Mouse (Mus musculus): ENCODE data around the gene Surf2. TPM values are rescaled to one million over a fixed set of nuclear protein-coding genes. Genes with fewer than 3 reads are reported as not detected.

The Surf2 gene
- polyA plus RNA-seq, 1 experiment = 31.4 TPM

GRCm38 (mm10) chr2:26916738-26917137 lies 571 bp downstream of the Surf2 start:
- peak overlapping the region; percentile 78 for H3K4me3 ChIP-seq (ENCODE audit: insufficient read depth, low read depth, low read length)

GRCm38 (mm10) chr2:26919684-26920083 lies 3.5 kb downstream of the Surf2 start:
- DNase-seq = no peak
- Histone ChIP-seq H3K4me3 (ENCODE audit: insufficient read depth, low read depth, low read length) (no peak overlapping the region), H3K27me3 (replicated peaks; ENCODE audit: control insufficient read depth, insufficient read depth, low read length) (no peaks in the 10 kb centered on the region), H3K36me3 (ENCODE audit: control insufficient read depth, insufficient read depth, low read length) (peaks cover 2% of the 10 kb centered on the region), H3K27ac (ENCODE audit: insufficient read depth, low read depth, low read length) (no peak overlapping the region), H3K4me1 (ENCODE audit: control insufficient read depth, insufficient read depth, low read length) (peaks cover 26% of the 10 kb centered on the region)
- no peak for TF ChIP-seq POLR2A (IDR thresholded peaks at IDR 0.05; ENCODE audit: low read depth, low read length)
- TF ChIP-seq CTCF (conservative IDR thresholded peaks at IDR 0.05; ENCODE audit: insufficient read depth, insufficient read length, low read depth, low read length) = no peak
- WGBS = 73% methylated on average over 3 of the region's 3 CpGs

More at GRCm38 (mm10) chr2:26916738-26917137, 571 bp downstream of the Surf2 start:
- H3K27me3 ChIP-seq (replicated peaks; ENCODE audit: control insufficient read depth, insufficient read depth, low read length) = no peaks in the 10 kb centered on the region
- H3K27ac ChIP-seq (ENCODE audit: insufficient read depth, low read depth, low read length) = peak overlapping the region; percentile 70
- no peak for DNase-seq
- H3K4me1 ChIP-seq (ENCODE audit: control insufficient read depth, insufficient read depth, low read length) = peaks cover 24% of the 10 kb centered on the region
- TF ChIP-seq CTCF (conservative IDR thresholded peaks at IDR 0.05; ENCODE audit: insufficient read depth, insufficient read length, low read depth, low read length) (no peak), POLR2A (IDR thresholded peaks at IDR 0.05; ENCODE audit: low read depth, low read length) (no peak)
- 2% methylated on average over 13 of the region's 13 CpGs for WGBS
- H3K36me3 ChIP-seq (ENCODE audit: control insufficient read depth, insufficient read depth, low read length) = peaks cover 4% of the 10 kb centered on the region; the same call in 1 of the 2 replicates

- 57% methylated on average over 6 of the region's 6 CpGs for WGBS
- peaks cover 2% of the 10 kb centered on the region for H3K36me3 ChIP-seq (ENCODE audit: control insufficient read depth, insufficient read depth, low read length)
- TF ChIP-seq POLR2A (IDR thresholded peaks at IDR 0.05; ENCODE audit: low read depth, low read length) = no peak
- TF ChIP-seq CTCF (conservative IDR thresholded peaks at IDR 0.05; ENCODE audit: insufficient read depth, insufficient read length, low read depth, low read length) = no peak
- peak overlapping the region; percentile 59 for H3K27ac ChIP-seq (ENCODE audit: insufficient read depth, low read depth, low read length)
- DNase-seq = peak; percentile 88
- peaks cover 23% of the 10 kb centered on the region for H3K4me1 ChIP-seq (ENCODE audit: control insufficient read depth, insufficient read depth, low read length)
- H3K4me3 ChIP-seq (ENCODE audit: insufficient read depth, low read depth, low read length) = no peak overlapping the region
- no peaks in the 10 kb centered on the region for H3K27me3 ChIP-seq (replicated peaks; ENCODE audit: control insufficient read depth, insufficient read depth, low read length)
Measured at GRCm38 (mm10) chr2:26920190-26920855, 4.2 kb downstream of the Surf2 start.

- DNase-seq = peak; percentile 77
- Histone ChIP-seq H3K4me3 (ENCODE audit: insufficient read depth, low read depth, low read length) (no peak overlapping the region), H3K27ac (ENCODE audit: insufficient read depth, low read depth, low read length) (peak overlapping the region; percentile 12; the same call in 1 of the 2 replicates), H3K27me3 (replicated peaks; ENCODE audit: control insufficient read depth, insufficient read depth, low read length) (no peaks in the 10 kb centered on the region), H3K36me3 (ENCODE audit: control insufficient read depth, insufficient read depth, low read length) (peaks cover 2% of the 10 kb centered on the region), H3K4me1 (ENCODE audit: control insufficient read depth, insufficient read depth, low read length) (peaks cover 21% of the 10 kb centered on the region)
- 38% methylated on average over 9 of the region's 9 CpGs for WGBS
- TF ChIP-seq POLR2A (IDR thresholded peaks at IDR 0.05; ENCODE audit: low read depth, low read length) = no peak
- no peak for TF ChIP-seq CTCF (conservative IDR thresholded peaks at IDR 0.05; ENCODE audit: insufficient read depth, insufficient read length, low read depth, low read length)
Measured at GRCm38 (mm10) chr2:26921784-26922183, 5.6 kb downstream of the Surf2 start.

GRCm38 (mm10) chr2:26927745-26928476 lies 11.7 kb downstream of the Surf2 start:
- Histone ChIP-seq H3K27ac (ENCODE audit: insufficient read depth, low read depth, low read length) (no peak overlapping the region), H3K27me3 (replicated peaks; ENCODE audit: control insufficient read depth, insufficient read depth, low read length) (no peaks in the 10 kb centered on the region), H3K36me3 (ENCODE audit: control insufficient read depth, insufficient read depth, low read length) (peaks cover 2% of the 10 kb centered on the region), H3K4me3 (ENCODE audit: insufficient read depth, low read depth, low read length) (no peak overlapping the region), H3K4me1 (ENCODE audit: control insufficient read depth, insufficient read depth, low read length) (peaks cover 31% of the 10 kb centered on the region)
- WGBS = 67% methylated on average over 6 of the region's 6 CpGs
- no peak for TF ChIP-seq POLR2A (IDR thresholded peaks at IDR 0.05; ENCODE audit: low read depth, low read length)
- no peak for TF ChIP-seq CTCF (conservative IDR thresholded peaks at IDR 0.05; ENCODE audit: insufficient read depth, insufficient read length, low read depth, low read length)
- peak; percentile 66 for DNase-seq

GRCm38 (mm10) chr2:26930390-26930789 lies 14.2 kb downstream of the Surf2 start:
- Histone ChIP-seq H3K4me1 (ENCODE audit: control insufficient read depth, insufficient read depth, low read length) (peaks cover 35% of the 10 kb centered on the region), H3K27me3 (replicated peaks; ENCODE audit: control insufficient read depth, insufficient read depth, low read length) (no peaks in the 10 kb centered on the region), H3K27ac (ENCODE audit: insufficient read depth, low read depth, low read length) (no peak overlapping the region), H3K4me3 (ENCODE audit: insufficient read depth, low read depth, low read length) (no peak overlapping the region), H3K36me3 (ENCODE audit: control insufficient read depth, insufficient read depth, low read length) (no peaks in the 10 kb centered on the region)
- TF ChIP-seq CTCF (conservative IDR thresholded peaks at IDR 0.05; ENCODE audit: insufficient read depth, insufficient read length, low read depth, low read length) (peak; percentile 63), POLR2A (IDR thresholded peaks at IDR 0.05; ENCODE audit: low read depth, low read length) (no peak)
- WGBS = 17% methylated on average over 1 of the region's 1 CpGs
- DNase-seq = peak; percentile 77

All from kidney, adult 2 months (tissue).